Mouse (Mus musculus): ENCODE results near the gene 2810021J22Rik.

The 2810021J22Rik gene

GRCm38 (mm10) chr11:58916879-58917744 lies 50.1 kb downstream of the 2810021J22Rik start:
- no peak for DNase-seq (ENCODE audit: low spot score)

- no peak for DNase-seq (ENCODE audit: low spot score)
Measured at GRCm38 (mm10) chr11:58917745-58918366, 50.8 kb downstream of the 2810021J22Rik start, which contains the start of gene Btnl10. Btnl10 (plus strand) TSS chr11:58917908.

- no peak for DNase-seq (ENCODE audit: low spot score)
Measured at GRCm38 (mm10) chr11:58918759-58919158, 51.7 kb downstream of the 2810021J22Rik start.

GRCm38 (mm10) chr11:58922420-58922819 lies 55.4 kb downstream of the 2810021J22Rik start:
- no peak for DNase-seq (ENCODE audit: low spot score)

DNA sequence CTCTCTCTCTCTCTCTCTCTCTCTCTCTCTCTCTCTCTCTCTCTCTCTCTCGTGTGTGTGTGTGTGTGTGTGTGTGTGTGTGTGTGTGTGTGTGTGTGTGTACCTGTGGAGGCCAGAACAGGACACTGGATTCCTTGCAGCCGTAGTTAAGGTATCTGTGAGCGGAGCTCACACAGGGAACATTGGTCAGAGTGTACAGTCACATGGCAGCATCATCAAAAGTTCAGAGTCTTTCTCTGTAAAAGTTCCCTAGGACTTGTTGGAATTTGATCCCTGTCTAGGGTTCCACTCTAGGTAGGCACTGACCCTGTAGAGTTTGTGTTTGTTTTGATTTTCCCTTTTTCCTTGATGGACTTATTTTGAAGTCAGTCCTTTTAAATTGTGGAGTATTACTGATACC lies 59.6 kb downstream of the 2810021J22Rik start:
- DNase-seq (ENCODE audit: low spot score): no peak

DNA sequence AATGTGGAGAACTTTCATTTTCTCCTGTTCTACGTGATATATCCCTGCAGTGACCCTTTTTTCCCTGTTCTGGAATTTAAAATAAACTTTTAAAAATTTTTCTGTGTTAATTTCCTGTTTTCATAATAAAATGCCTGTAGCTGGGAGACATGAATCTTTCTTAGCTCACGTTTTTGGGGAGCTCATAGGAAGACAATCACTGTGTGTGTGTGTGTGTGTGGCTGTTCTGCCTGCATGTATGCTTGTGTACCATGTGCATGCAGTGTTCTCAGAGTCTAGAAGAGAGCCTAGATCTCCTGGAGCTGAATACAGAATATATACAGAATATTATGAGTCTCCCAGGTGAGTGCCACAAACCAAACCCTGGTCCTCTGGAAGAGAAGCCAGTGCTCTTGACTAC lies 60.0 kb downstream of the 2810021J22Rik start:
- no peak for DNase-seq (ENCODE audit: low spot score)

DNA sequence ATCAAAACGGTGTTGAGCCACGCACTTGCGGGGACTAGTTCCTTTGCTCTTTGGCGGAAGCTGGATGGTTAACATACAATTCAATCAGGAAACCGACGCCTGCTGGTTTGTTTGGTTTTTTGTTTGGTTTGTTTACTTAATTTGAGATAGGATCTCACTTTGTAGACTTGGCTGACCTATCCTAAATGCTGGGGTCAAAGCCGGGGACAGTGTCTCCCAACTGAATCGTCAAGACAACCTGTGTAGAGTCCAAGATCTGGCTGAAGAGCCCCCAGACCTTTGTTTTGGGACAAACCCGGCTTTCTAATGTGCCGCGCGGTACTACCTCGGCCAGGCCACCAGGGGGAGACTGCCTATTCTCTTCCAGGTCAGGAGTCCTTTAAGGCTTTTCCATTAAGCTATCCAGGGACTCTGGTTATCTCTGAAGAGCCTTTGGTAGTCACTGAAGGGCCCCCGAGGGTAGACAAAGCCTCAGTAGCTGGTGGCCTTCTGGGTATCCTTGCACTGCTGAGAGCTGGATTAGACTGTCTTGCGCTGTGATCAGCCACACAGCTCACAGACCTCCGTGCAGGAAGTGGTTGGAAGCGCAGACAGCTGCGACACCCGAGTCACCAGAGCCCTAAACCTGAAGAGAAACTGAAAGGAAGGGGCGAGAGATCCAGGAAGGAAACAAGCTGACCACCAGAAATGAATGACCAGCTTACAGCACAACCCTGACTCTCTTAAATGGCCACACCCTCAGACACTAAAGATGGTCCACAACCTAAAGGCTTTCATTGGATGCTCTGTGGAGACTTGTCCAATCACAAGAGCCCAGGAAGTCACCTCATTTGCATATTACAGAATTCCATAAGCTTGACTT lies 61.0 kb downstream of the 2810021J22Rik start:
- DNase-seq (ENCODE audit: low spot score): no peak

GRCm38 (mm10) chr11:58929055-58929454 lies 62.0 kb downstream of the 2810021J22Rik start:
- DNase-seq (ENCODE audit: low spot score): no peak

DNA sequence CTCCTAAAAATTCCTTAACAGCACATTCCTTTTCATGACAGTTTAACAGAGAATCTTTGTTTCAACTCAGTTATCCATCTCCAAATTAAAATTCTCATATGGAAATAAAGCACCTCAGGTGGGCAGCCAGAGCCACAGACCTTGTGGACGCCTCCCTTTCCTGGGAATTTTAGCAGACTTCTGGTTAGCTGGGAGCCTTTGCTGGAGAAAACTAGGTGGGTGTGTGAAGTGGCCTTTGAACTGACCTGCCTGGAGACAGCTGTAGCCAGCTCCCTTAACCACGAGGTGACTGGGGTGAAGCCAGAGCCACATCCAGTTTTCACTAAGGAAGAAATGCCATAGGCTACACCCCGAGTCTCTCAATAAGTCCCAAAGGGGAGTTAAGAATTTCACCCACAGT lies 62.6 kb downstream of the 2810021J22Rik start:
- DNase-seq (ENCODE audit: low spot score): no peak

- no peak for DNase-seq (ENCODE audit: low spot score)
Measured at GRCm38 (mm10) chr11:58930254-58930653, 63.2 kb downstream of the 2810021J22Rik start.

GRCm38 (mm10) chr11:58931576-58931975 lies 64.6 kb downstream of the 2810021J22Rik start:
- DNase-seq (ENCODE audit: low spot score): no peak

Data from urinary bladder, postnatal 10 days (tissue).